Mouse (Mus musculus) E14TG2a.4 (cell line): ENCODE data around the gene Natd1.

ENCODE experiments used
- CTCF ChIP-seq: conservative IDR thresholded peaks from 2 replicates; pipeline ENCODE4 v1.5.1; 2014; ENCODE audit warnings: low read length
- NANOG ChIP-seq: IDR thresholded peaks from 2 replicates; pipeline ENCODE4 v1.6.1; 2014; ENCODE audit warnings: borderline replicate concordance, low read length, mixed read lengths
- POU5F1 ChIP-seq: IDR thresholded peaks from 2 replicates; pipeline ENCODE4 v1.6.1; 2014; ENCODE audit warnings: low read length, borderline replicate concordance

DNA sequence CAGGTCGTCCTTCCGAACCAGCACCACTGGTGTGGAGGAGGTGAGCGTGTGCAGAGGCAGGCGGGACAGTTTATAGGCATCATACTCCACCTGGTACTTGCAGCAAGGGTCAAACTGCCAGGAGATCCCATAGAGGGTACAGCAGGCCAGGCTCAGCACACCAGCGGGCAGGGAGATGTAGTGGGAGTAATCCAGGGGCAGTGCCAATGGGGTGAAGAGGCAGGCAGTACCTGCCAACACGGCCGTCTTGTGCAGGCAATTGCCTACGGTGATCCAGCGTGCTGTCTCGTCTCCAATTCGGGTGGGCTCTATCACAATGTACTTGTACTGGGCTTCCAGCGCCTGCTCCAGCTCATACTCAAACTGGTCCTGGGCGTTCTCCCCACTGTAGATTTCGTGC is 49.6 kb downstream of the Natd1 start:
- TF ChIP-seq CTCF (no peak), NANOG (no peak), POU5F1 (no peak)
